Mouse (Mus musculus): Measurements from ENCODE around the gene Ccdc116. TPM values are rescaled to one million over a fixed set of nuclear protein-coding genes. Genes with fewer than 3 reads are reported as not detected.

The Ccdc116 gene
- 1.6 TPM in 2 replicates for polyA plus RNA-seq (2015; fragmentation: Nextera tagmentation; extraction: Ambion mirVana)

DNA sequence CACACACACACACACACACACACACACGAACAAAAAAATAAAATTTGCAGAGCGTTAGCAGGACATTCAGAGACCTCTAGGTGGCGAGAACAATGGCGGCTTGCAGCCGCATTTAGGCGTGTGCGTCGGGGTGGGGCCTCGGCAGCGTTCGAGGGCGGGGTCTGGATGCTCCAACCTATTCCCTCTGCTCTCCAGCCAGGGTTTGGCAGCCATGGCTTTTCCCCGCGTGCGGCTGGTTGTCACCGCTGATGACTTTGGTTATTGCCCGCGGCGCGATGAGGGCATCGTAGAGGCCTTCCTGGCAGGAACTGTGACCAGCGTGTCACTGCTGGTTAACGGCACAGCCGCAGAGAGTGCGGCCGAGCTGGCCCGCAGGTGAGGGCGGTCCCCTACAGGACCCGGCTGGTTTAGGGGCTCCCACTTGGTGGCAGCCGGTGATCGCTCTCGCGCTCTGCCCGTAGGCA is at the start of gene Ccdc116:
Ccdc116 (minus strand) TSS at position 458 of the 464 bp plus-strand sequence.
- peak within 1 kb of the TSS; percentile 73 for H3K9ac ChIP-seq (ENCODE audit: low read length)
- peak within 1 kb of the TSS; percentile 70 for H3K4me3 ChIP-seq (replicated peaks; ENCODE audit: low read length)
- H3K27ac ChIP-seq (ENCODE audit: low read length) = peak within 1 kb of the TSS; percentile 15; the same call in 1 of the 2 replicates
- peaks cover 13% of the 10 kb centered on the region for H3K4me1 ChIP-seq (ENCODE audit: control insufficient read depth, insufficient read depth, low read length)
- no peaks in the 10 kb centered on the region for H3K9me3 ChIP-seq (replicated peaks; ENCODE audit: control insufficient read depth, low read length)
- peak within 1 kb of the TSS; percentile 99 for H3K4me2 ChIP-seq (ENCODE audit: low read depth, low read length)
- H3K27me3 ChIP-seq (ENCODE audit: control insufficient read depth, insufficient read depth, low read length) = no peaks in the 10 kb centered on the region
- WGBS = 1% methylated on average over 34 of the region's 34 CpGs
- no peaks in the 10 kb centered on the region for H3K36me3 ChIP-seq (ENCODE audit: control insufficient read depth, insufficient read depth, low read length)
- peak; percentile 83 for ATAC-seq (ENCODE audit: insufficient read depth, low FRiP score)

DNA sequence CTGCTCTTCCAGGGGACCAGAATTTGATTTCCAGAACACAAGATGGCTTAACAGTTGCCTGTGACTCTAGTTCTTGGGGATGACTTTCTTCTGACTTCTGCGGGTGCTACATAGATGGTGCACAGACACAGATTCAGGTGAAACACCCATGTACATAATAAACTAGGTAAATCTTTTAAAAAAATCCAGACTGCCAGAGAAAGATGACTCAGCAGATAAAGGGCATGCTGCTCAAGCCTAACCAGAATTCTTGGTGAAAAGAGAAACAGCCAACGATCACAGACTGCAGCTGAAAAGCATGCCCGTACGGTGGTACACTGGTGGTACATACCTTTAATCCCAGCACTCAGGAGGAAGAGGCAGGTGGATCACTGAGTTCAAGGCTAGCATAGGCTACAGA is 46.8 kb upstream of the Ccdc116 start:
- Histone ChIP-seq H3K4me2 (ENCODE audit: low read depth, low read length) (no peak overlapping the region), H3K4me3 (replicated peaks; ENCODE audit: low read length) (no peak overlapping the region), H3K4me1 (ENCODE audit: control insufficient read depth, insufficient read depth, low read length) (no peaks in the 10 kb centered on the region), H3K9me3 (replicated peaks; ENCODE audit: control insufficient read depth, low read length) (no peaks in the 10 kb centered on the region), H3K27me3 (ENCODE audit: control insufficient read depth, insufficient read depth, low read length) (no peaks in the 10 kb centered on the region), H3K27ac (ENCODE audit: low read length) (no peak overlapping the region), H3K36me3 (ENCODE audit: control insufficient read depth, insufficient read depth, low read length) (no peaks in the 10 kb centered on the region), H3K9ac (ENCODE audit: low read length) (no peak overlapping the region)
- WGBS = 92% methylated on average over 4 of the region's 4 CpGs
- ATAC-seq (ENCODE audit: insufficient read depth, low FRiP score) = no peak

DNA sequence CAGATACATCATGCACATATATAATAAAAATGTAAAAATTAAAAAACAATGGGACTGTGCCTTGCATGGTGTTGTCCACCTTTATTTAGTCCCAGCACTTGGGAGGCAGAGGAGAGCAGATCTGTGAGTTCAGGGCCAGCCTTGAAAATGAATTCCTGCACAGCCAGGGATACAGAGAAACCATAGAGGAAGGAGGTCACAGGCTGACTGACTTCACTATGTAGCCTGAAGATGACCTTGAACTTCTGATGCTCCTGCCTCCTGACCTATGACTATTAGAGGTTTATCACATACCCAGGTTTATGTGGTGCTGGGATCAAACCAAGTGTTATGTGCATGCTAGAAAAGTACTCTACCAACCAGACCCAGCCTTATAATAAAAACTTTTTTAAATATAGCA is 38.4 kb upstream of the Ccdc116 start:
- no peak for ATAC-seq (ENCODE audit: insufficient read depth, low FRiP score)
- H3K9ac ChIP-seq (ENCODE audit: low read length) = no peak overlapping the region
- no peaks in the 10 kb centered on the region for H3K9me3 ChIP-seq (replicated peaks; ENCODE audit: control insufficient read depth, low read length)
- no peaks in the 10 kb centered on the region for H3K27me3 ChIP-seq (ENCODE audit: control insufficient read depth, insufficient read depth, low read length)
- no peaks in the 10 kb centered on the region; the same call in 1 of the 2 replicates for H3K4me1 ChIP-seq (ENCODE audit: control insufficient read depth, insufficient read depth, low read length)
- no peak overlapping the region for H3K4me3 ChIP-seq (replicated peaks; ENCODE audit: low read length)
- no peaks in the 10 kb centered on the region for H3K36me3 ChIP-seq (ENCODE audit: control insufficient read depth, insufficient read depth, low read length)
- no peak overlapping the region for H3K27ac ChIP-seq (ENCODE audit: low read length)
- H3K4me2 ChIP-seq (ENCODE audit: low read depth, low read length) = no peak overlapping the region

DNA sequence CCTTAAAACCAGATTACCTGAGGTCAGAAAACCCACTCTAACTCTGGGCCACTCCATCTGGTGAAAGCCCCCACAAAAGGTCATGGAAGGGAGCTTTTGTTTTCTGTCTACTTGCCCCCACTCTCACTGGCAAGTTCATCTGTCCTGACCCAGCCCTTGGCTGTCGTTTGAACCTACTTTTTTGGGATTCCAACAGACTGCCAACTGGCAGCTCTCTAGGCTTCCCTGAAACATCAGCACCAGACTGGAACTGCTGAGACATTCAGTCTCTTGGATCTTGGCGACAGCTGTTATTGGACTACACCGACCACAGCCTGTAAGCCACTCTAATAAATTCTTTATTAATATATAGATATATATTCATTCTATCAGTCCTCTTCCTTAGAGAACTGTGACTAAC is 36.0 kb upstream of the Ccdc116 start:
- ATAC-seq (ENCODE audit: insufficient read depth, low FRiP score) = no peak

DNA sequence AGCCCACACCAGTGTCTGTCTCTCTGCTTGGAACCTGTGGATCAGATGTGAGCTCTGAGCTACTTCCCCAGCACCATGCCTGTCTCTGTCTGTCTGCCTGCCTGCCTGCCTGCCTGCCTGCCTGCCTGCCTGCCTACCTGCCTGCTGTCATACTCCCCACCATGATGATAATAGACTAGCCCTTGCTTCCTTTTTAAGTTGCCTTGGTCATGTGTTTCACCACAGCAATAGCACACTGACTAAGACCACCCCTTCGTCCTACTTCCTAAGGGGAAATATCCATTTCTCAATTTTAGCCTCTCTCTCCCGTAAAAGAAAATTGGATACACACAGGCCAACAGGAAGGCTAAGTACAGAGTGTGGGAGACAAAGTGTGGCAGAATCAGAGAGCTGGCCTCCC is 35.1 kb upstream of the Ccdc116 start:
- Histone ChIP-seq H3K27me3 (ENCODE audit: control insufficient read depth, insufficient read depth, low read length) (no peaks in the 10 kb centered on the region), H3K27ac (ENCODE audit: low read length) (no peak overlapping the region), H3K4me2 (ENCODE audit: low read depth, low read length) (no peak overlapping the region), H3K4me1 (ENCODE audit: control insufficient read depth, insufficient read depth, low read length) (no peaks in the 10 kb centered on the region; the same call in 1 of the 2 replicates), H3K9me3 (replicated peaks; ENCODE audit: control insufficient read depth, low read length) (no peaks in the 10 kb centered on the region), H3K4me3 (replicated peaks; ENCODE audit: low read length) (no peak overlapping the region), H3K36me3 (ENCODE audit: control insufficient read depth, insufficient read depth, low read length) (no peaks in the 10 kb centered on the region), H3K9ac (ENCODE audit: low read length) (no peak overlapping the region)
- no peak for ATAC-seq (ENCODE audit: insufficient read depth, low FRiP score)
- WGBS = 78% methylated on average over 2 of the region's 2 CpGs

More for the DNA sequence above, 36.0 kb upstream of the Ccdc116 start:
- H3K9me3 ChIP-seq (replicated peaks; ENCODE audit: control insufficient read depth, low read length) = no peaks in the 10 kb centered on the region
- H3K4me3 ChIP-seq (replicated peaks; ENCODE audit: low read length) = no peak overlapping the region
- H3K27ac ChIP-seq (ENCODE audit: low read length) = no peak overlapping the region
- WGBS = 72% methylated on average over 3 of the region's 3 CpGs
- H3K27me3 ChIP-seq (ENCODE audit: control insufficient read depth, insufficient read depth, low read length) = no peaks in the 10 kb centered on the region
- H3K4me1 ChIP-seq (ENCODE audit: control insufficient read depth, insufficient read depth, low read length) = no peaks in the 10 kb centered on the region; the same call in 1 of the 2 replicates
- no peaks in the 10 kb centered on the region for H3K36me3 ChIP-seq (ENCODE audit: control insufficient read depth, insufficient read depth, low read length)
- no peak overlapping the region for H3K4me2 ChIP-seq (ENCODE audit: low read depth, low read length)
- no peak overlapping the region for H3K9ac ChIP-seq (ENCODE audit: low read length)

DNA sequence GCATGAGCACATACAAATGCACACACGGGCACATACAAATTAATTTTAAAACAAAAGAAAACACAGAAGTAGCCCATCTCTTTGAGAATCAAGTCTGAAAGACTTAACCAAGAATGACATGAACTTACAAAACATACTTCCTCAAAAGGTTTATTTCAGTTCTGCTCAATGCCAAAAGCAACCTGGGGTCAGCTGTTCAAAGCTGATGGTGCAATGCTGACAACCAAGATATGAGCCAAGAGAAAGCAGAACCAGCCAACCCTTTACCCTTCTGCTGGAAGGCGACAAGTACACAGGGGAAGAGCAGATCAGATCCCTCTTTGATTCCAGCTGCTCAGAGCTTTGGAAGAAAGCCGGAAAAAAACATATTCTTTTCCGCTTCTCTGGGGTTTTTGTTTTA is 34.4 kb upstream of the Ccdc116 start:
- Histone ChIP-seq H3K36me3 (ENCODE audit: control insufficient read depth, insufficient read depth, low read length) (no peaks in the 10 kb centered on the region), H3K4me3 (replicated peaks; ENCODE audit: low read length) (no peak overlapping the region), H3K4me2 (ENCODE audit: low read depth, low read length) (no peak overlapping the region), H3K4me1 (ENCODE audit: control insufficient read depth, insufficient read depth, low read length) (no peaks in the 10 kb centered on the region; the same call in 1 of the 2 replicates), H3K27me3 (ENCODE audit: control insufficient read depth, insufficient read depth, low read length) (no peaks in the 10 kb centered on the region), H3K27ac (ENCODE audit: low read length) (no peak overlapping the region), H3K9me3 (replicated peaks; ENCODE audit: control insufficient read depth, low read length) (no peaks in the 10 kb centered on the region), H3K9ac (ENCODE audit: low read length) (no peak overlapping the region)
- 79% methylated on average over 4 of the region's 4 CpGs for WGBS
- no peak for ATAC-seq (ENCODE audit: insufficient read depth, low FRiP score)

DNA sequence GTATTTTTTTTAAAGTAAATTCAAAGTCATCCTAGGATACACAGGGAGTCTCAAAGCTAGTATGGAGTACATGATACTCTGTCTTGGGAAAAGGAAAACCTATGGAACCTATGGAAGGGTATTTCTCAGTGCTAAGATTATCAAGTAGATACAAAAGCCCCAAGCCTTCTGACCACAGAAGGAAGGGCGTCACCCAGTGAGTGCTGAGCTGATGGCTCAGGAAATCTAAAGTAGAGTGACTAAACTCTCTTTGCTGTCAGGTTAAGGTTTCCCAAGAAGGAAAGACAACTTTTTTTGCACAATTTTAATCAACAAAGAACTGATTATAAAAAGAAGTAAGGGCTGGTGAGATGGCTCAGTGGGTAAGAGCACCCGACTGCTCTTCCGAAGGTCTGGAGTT is 32.7 kb upstream of the Ccdc116 start:
- no peak overlapping the region for H3K27ac ChIP-seq (ENCODE audit: low read length)
- no peaks in the 10 kb centered on the region for H3K27me3 ChIP-seq (ENCODE audit: control insufficient read depth, insufficient read depth, low read length)
- no peak overlapping the region for H3K4me3 ChIP-seq (replicated peaks; ENCODE audit: low read length)
- WGBS = 93% methylated on average over 3 of the region's 3 CpGs
- no peak overlapping the region for H3K9ac ChIP-seq (ENCODE audit: low read length)
- H3K4me1 ChIP-seq (ENCODE audit: control insufficient read depth, insufficient read depth, low read length) = no peaks in the 10 kb centered on the region; the same call in 1 of the 2 replicates
- H3K9me3 ChIP-seq (replicated peaks; ENCODE audit: control insufficient read depth, low read length) = no peaks in the 10 kb centered on the region
- ATAC-seq (ENCODE audit: insufficient read depth, low FRiP score) = no peak
- H3K4me2 ChIP-seq (ENCODE audit: low read depth, low read length) = no peak overlapping the region
- no peaks in the 10 kb centered on the region for H3K36me3 ChIP-seq (ENCODE audit: control insufficient read depth, insufficient read depth, low read length)

DNA sequence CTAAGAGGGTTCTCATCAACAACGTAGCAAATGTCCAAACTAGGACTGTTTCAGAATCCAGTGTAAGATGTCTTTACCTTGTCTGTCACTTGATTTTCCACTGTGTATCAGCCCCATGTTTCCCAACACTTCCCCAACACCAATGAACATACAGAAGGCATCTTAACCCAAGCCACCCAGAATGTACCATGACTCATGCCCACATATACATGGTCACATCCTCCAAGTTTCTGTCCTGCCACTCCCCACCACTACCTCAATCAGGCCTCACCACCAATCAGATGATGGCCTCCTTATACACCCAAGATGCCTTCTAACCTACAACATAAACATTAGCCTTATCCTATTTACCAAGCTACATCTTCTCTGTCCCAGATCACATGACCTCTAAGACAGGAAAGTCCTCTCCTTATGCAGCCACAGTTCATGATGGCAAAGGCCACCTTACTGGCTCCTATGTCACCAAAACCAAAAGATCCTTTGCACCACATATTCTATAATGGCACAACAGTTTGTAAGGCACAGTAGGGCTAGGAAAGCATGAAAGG is 30.7 kb upstream of the Ccdc116 start:
- ATAC-seq (ENCODE audit: insufficient read depth, low FRiP score) = no peak
- H3K4me2 ChIP-seq (ENCODE audit: low read depth, low read length) = no peak overlapping the region
- H3K9me3 ChIP-seq (replicated peaks; ENCODE audit: control insufficient read depth, low read length) = no peaks in the 10 kb centered on the region
- peaks cover 5% of the 10 kb centered on the region; the same call in 1 of the 2 replicates for H3K36me3 ChIP-seq (ENCODE audit: control insufficient read depth, insufficient read depth, low read length)
- H3K4me3 ChIP-seq (replicated peaks; ENCODE audit: low read length) = no peak overlapping the region
- H3K4me1 ChIP-seq (ENCODE audit: control insufficient read depth, insufficient read depth, low read length) = no peaks in the 10 kb centered on the region; the same call in 1 of the 2 replicates
- H3K27ac ChIP-seq (ENCODE audit: low read length) = no peak overlapping the region
- no peaks in the 10 kb centered on the region for H3K27me3 ChIP-seq (ENCODE audit: control insufficient read depth, insufficient read depth, low read length)
- 94% methylated on average over 1 of the region's 1 CpGs for WGBS
- H3K9ac ChIP-seq (ENCODE audit: low read length) = no peak overlapping the region

DNA sequence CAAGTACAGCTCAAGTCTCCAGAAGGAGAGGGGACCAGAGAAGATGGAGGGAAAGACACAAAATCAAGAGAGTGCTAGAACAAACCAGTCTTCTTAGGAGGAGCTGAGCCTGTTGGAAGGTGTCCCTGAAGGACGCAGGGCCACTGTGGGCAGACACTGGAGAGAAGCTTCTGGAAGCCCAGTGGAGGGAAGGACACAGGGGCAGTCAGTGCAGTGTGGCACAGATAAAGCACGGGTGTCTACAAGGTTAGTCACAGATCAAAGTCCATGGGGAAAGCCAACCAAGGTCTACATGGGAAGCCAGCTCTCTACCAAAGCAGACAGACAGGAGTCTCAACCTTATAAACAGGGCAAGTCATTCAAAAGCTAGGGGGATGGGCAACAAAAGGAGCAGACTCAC is 28.7 kb upstream of the Ccdc116 start:
- Histone ChIP-seq H3K27me3 (ENCODE audit: control insufficient read depth, insufficient read depth, low read length) (no peaks in the 10 kb centered on the region), H3K9ac (ENCODE audit: low read length) (no peak overlapping the region), H3K4me2 (ENCODE audit: low read depth, low read length) (no peak overlapping the region), H3K27ac (ENCODE audit: low read length) (no peak overlapping the region), H3K36me3 (ENCODE audit: control insufficient read depth, insufficient read depth, low read length) (peaks cover 6% of the 10 kb centered on the region; the same call in 1 of the 2 replicates), H3K9me3 (replicated peaks; ENCODE audit: control insufficient read depth, low read length) (no peaks in the 10 kb centered on the region), H3K4me3 (replicated peaks; ENCODE audit: low read length) (no peak overlapping the region), H3K4me1 (ENCODE audit: control insufficient read depth, insufficient read depth, low read length) (no peaks in the 10 kb centered on the region; the same call in 1 of the 2 replicates)
- no peak for ATAC-seq (ENCODE audit: insufficient read depth, low FRiP score)
- 81% methylated on average over 2 of the region's 2 CpGs for WGBS
